Mouse (Mus musculus) thymus, postnatal 36 days (tissue): ENCODE measurements around the gene Mettl1.
A peak's percentile ranks its signal among the peaks of the same experiment; 100 is the strongest.
"Not testable (repeated sequence)": the region's sequence is repeated elsewhere in the genome, so short reads cannot be mapped to it uniquely, and the experiment has no call there.

Experiments used
- DNase-seq, 2 experiments: peaks; one replicate each; pipeline ENCODE4 v3.0.0; 2022; ENCODE audit warnings: mixed read lengths in 2 of 2

The Mettl1 gene

DNA sequence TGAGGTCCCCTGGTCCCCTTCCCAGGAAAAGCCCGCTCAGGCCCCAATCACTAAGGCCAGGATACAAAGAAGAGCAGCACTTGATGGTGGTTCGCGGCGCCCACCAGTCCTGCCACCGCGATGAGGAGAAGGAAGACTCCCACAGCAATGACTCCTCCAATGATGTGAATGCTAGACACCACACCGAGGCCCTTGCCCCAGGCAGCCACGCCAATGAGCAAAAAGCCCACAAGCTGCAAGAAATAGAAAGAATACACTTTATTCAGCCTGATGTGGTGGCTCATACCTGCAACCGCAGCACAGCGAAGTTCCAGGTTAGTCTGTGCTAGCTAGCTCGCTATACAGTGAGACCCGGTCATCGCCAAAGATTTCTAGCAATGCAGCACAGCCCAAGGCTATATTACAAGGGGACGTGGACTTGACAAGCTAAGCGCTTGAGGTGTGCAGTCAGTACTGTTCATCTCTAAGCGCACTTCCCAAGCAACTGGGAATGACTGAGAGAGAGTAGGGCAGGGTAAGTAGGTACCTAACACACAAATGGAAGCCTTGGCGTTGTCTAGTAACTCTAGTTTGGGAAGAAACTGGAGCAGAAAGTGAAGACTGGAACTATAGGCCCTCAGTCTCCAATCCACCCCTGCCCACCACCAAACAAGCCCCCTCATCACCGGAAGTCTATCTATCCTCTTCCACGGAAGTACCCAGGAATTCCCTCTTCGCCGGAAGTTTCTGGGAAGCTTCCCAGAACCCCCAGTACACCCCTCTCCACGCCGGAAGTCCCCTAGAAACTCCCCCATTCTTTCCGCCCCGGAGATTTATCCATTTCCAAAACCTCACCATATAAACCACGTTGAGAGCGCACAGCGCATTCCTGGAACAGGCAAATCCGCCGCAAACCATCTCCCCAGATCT is 28.3 kb downstream of the Mettl1 start:
- no peak for DNase-seq

DNA sequence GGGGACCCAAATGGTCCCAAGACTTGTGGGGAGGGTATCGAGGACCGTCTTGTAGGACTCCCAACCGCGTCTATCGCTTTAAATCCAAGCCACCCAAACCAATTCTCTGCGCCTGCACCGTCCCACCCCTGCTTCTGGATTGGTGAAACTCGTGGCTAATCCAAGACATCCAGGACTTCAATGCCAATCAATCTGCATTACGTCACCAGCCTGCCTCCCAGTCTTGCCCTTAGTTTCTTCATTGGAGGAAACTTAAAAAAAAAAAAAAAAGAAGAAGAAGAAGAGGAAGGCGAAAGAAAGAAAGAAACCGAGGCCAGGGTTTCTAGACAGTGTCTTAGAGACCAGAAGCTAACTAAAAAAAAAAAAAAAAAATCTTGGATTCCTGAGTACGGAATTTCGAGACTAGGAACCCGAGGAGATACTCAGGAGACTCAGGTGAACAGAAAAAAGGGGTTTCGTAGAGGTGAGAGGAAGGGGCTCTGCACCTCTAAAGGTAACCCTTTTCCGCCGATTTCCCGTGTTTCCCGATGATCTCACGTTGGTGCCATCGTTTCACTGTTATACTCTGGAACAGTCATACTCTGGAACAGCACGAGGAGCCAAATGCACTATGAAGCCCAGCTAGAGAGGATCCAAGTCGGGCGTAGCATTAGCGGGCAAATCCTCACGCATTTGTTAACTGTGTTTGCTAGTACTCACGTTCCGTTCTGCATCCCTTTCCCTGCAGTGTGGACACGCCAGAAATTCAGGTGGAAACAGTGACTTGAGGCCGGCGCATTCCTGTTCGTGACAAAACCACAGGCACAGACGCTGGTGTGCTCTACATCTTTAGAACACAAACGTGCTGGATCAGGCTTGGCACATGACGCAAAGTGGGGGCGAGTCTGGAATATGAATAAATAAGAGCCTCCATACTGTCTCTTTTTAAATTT is 29.2 kb downstream of the Mettl1 start, which contains the start of gene Tspan31:
Gene Tspan31, minus strand, starts transcription at position 75 of the 932 bp plus-strand sequence.
- peak in 1 of 2 experiments; percentile 52 for DNase-seq

- no peak for DNase-seq
These were observed 30.0 kb downstream of the Mettl1 start for GRCm38 (mm10) chr10:127071203-127071602.

- DNase-seq = not testable (repeated sequence)
These were observed 31.1 kb downstream of the Mettl1 start for GRCm38 (mm10) chr10:127072270-127072669.

DNA sequence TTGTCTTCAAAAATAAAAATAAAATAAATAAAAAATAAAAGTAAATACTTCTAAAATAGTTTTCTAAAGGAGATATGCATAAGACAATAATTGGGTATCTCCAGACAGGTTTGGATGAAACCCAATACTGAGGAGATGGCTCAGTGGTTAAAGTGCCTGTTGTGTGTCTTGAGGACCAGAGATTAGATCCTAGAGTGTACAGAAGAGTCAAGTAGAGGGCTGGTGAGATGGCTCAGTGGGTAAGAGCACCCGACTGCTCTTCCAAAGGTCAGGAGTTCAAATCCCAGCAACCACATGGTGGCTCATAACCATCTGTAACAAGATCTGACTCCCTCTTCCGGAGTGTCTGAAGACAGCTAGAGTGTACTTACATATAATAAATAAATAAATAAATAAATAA is 31.8 kb downstream of the Mettl1 start:
- not testable (repeated sequence) for DNase-seq

DNA sequence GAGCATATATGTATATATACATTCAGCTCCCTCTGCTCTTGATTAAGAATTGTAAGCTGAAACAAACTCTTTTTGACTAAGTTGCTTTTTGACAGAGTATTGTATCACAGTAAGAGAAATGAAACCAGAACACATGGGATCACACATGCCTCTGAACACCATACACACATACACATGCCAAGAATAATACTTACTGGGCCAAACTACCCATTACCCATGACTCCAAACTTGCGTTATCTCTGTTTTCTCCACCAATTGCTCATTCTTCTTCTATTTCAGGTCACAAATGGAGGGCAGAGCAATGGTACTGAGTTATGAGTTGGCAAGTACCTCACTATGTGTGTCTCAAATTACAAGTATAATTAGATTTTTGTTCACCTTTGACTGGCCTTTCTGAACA is 32.8 kb downstream of the Mettl1 start:
- DNase-seq = no peak

DNA sequence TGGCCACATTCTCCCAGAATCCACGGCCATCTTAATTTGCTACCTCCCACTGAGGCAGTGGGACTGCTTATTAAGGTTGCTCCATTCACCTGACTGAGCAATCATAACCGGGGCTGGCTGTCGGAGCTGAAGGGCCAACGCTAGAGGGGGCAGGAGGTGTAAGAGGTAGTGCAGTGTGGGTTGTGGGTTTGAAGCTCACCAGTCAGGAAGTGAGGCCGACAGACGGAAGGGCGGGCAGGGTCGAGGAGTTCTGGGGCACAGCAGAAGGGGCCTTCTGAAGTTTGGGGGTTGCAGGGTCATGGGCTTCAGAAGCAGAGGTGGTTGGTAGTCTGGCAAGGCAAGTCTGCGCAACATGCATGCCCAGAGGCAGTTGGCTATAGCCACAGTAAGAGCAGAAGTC is 33.9 kb downstream of the Mettl1 start, which contains the start of gene Agap2:
Gene Agap2, plus strand, starts transcription at position 205 of the 400 bp plus-strand sequence.
- peak; percentile 88 to 90 for DNase-seq

DNA sequence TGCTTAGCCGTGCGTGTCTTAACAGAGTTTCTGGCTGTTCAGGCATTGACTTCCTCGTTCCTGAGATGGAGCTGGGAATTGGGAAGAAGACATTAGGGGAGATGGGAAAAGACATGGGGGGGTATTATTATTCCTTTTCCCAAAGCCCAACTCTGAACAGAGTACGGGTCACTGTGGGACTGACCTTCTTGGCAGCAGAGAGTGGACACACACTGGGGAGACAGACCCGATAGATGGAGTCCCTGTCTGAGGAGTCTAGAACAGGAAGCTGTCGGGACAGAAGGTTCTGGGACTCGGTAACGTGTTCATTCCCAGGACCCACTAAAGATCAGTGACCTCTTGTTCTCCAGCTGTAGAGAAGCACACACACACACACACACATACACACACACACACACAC is 34.4 kb downstream of the Mettl1 start:
- DNase-seq = peak in 1 of 2 experiments; percentile 19

- peak; percentile 61 to 78 for DNase-seq
These were observed 34.9 kb downstream of the Mettl1 start for GRCm38 (mm10) chr10:127076082-127076481.

DNA sequence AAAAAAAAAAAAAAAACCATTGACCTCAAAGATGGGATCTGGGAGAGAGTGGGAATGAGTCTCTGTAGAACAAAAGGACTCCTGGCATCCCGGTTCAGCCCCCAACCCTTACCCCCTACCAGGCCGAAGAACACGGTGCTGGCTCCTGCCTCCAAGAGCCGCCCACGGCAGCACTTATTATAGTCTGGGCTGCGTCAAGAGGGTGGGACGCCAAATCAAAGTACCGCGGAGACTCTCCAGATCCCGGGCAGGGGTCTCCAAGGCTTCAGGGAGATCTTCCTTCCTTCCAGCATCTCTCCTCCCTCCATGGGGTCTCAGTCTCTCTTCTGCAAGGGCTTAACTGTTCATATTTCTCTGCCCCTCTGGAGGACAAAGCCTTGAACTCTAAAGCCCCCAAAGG is 36.3 kb downstream of the Mettl1 start:
- peak in 1 of 2 experiments; percentile 7 for DNase-seq

GRCm38 (mm10) chr10:127078001-127078676 is 36.9 kb downstream of the Mettl1 start:
- peak in 1 of 2 experiments; percentile 5 for DNase-seq

- DNase-seq = peak in 1 of 2 experiments; percentile 20
These were observed 37.7 kb downstream of the Mettl1 start for GRCm38 (mm10) chr10:127078677-127079575.

DNA sequence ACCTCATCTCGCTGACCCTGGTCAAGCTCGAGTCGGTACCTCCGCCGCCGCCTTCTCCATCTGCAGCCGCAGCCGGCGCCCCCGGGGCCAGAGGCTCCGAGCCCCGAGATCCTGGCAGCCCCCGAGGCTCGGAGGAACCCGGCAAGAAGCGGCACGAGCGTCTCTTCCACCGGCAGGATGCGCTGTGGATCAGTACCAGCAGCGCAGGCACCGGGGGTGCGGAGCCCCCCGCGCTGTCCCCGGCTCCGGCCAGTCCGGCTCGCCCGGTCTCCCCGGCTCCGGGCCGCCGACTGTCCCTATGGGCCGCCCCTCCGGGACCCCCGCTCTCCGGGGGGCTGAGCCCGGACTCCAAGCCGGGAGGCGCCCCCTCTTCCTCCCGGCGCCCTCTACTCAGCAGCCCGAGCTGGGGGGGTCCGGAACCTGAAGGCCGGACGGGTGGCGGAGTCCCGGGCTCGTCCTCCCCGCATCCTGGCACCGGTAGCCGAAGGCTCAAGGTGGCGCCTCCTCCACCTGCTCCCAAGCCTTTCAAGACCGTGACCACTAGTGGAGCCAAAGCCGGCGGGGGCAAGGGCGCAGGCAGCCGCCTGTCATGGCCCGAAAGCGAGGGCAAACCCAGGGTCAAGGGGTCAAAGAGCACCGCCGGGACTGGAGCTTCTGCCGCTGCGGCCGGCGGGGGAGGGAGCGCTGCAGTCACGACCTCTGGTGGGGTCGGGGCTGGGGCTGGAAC is 38.6 kb downstream of the Mettl1 start:
- peak in 1 of 2 experiments; percentile 32 for DNase-seq

DNA sequence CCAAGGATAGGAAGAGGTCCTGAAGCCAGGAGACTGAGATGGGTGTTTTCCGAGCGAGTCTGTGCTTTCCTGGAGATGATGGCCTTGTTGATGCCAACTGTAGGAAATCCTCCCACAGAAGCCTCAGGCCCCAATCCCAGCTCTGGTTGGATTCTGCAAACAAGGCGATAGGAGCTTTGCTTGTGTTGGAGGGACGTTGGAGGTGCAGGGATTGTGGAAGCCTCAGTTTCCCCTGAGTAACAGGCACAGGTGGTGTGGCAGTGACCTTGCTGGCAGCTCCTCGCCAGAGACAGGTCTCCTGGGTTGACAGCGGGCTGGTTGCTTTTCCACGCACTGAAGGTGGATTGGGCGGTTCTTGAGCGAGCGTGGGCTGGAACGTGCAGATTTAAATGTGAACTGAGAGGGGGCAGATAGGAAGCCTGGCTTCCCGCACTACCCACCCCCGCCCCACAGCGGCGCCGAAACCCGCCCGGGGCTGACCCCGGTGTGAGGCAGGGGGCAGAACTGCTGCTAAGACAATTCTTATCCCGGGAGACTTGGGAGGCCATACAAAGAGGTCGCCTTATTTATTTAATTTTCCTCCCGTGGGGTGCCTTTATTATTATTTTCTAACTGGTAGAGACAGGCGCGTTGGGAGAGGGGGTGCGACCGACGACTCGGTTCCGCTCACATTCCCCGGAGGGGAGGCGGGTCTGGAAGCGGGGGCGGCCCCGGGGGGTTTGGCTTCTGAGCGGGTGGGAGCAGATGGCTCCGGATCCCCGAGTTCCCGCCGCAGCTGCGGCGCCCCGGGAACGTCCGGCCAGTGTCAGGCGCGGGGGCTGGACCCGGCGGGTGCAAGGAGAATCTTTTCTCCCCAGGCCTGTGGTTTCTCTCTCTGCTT is 39.9 kb downstream of the Mettl1 start:
- DNase-seq = peak in 1 of 2 experiments; percentile 14

- DNase-seq = no peak
These were observed 40.9 kb downstream of the Mettl1 start for GRCm38 (mm10) chr10:127081996-127082620.

- no peak for DNase-seq
These were observed 42.2 kb downstream of the Mettl1 start for GRCm38 (mm10) chr10:127083292-127083914.

GRCm38 (mm10) chr10:127083915-127084306 is 42.7 kb downstream of the Mettl1 start:
- DNase-seq = no peak

- no peak for DNase-seq
These were observed 43.8 kb downstream of the Mettl1 start for GRCm38 (mm10) chr10:127085052-127085451.

GRCm38 (mm10) chr10:127085633-127086032 is 44.4 kb downstream of the Mettl1 start:
- DNase-seq = no peak
